Mouse (Mus musculus) cerebellum, adult 2 months (tissue): ENCODE data around the gene Atl3.

Experiments
- CTCF ChIP-seq: fragments of 200-500 bp; IDR thresholded peaks from 2 replicates; pipeline ENCODE4 v1.5.1; 2011; ENCODE audit warnings: low read depth, mild to moderate bottlenecking, control low read depth, low read length, moderate library complexity, borderline replicate concordance; ENCODE audit not compliant: insufficient read depth
- POLR2A ChIP-seq: fragments of 200-500 bp; IDR thresholded peaks from 2 replicates; pipeline ENCODE4 v1.6.1; 2011; ENCODE audit warnings: low read length, control low read depth, borderline replicate concordance; ENCODE audit not compliant: insufficient read depth

DNA sequence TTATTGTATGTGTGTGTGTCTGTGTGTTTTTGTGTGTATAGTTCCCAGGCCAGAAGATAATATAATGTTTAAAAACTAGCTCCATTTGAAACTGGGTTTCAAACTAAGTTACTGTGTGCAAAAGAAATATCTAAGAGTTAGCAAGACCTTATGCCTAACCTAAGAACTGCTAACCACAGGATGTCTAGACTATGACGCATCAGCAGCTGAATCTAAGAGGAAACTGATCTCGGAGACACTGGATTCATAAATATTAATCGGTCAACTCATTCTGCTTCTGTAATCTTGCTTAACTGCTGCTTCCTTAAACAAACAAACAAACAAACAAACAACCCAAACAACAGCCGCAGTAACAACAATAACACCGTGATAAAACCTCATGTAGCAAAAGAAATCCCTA lies 75.8 kb downstream of the Atl3 start:
- TF ChIP-seq POLR2A (no peak), CTCF (no peak)
